Mouse (Mus musculus): ENCODE data around the gene Zcchc14. TPM values are rescaled to one million over a fixed set of nuclear protein-coding genes. Genes with fewer than 3 reads are reported as not detected.

Zcchc14 gene
- total RNA-seq, 2 experiments from 2014 or later, result 38.0 to 47.6 TPM

DNA sequence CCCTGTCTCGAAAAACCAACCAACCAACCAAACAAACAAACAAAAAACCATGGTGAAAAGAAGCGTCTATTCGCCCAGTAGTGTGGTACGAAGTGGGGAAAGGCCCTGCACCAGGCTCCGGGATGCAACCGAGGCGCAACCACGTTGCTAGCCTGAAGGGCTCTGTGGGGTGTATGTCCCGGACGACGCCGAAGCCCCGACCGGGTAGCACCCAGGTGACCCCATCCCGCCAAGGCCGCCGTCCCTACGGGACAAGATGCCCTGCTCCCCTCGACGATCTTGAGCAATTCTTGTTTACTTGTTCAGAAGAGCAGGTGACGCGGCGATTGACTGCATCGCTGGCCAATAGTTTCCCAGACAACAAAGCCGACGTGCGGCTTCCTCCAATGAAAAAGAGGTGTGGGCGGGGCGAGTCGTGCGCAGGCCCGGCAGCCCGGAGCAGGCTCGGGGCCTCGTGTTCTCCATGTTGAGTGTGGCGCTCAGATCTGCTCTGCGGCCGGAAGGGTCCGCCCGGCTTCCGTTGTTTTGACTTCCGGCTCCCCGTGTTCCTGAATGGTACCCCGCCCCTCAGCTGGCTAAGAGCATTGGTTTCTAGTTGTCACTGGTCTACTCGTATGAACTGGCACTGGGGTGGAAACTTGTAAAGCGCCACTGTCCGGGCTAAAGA, 67.4 kb downstream of the Zcchc14 start:
- peak; percentile 100 for DNase-seq

DNA sequence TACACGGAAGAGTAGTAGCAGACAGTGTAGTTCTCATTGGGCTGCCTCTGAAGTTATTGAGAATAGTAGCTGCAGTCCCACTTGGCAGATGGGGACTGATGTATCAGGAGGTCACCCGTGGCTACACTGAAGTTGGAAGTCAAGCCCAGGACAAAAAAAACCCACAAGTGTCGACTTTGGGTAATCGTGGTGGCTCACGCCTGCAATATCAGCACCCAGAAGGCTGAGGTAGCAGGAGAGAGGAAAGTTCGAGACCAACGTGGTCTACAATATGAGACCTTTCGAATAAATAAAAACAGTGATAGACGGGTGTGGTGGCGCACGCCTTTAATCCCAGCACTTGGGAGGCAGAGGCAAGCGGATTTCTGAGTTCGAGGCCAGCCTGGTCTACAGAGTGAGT, 68.0 kb downstream of the Zcchc14 start:
- no peak for DNase-seq

DNA sequence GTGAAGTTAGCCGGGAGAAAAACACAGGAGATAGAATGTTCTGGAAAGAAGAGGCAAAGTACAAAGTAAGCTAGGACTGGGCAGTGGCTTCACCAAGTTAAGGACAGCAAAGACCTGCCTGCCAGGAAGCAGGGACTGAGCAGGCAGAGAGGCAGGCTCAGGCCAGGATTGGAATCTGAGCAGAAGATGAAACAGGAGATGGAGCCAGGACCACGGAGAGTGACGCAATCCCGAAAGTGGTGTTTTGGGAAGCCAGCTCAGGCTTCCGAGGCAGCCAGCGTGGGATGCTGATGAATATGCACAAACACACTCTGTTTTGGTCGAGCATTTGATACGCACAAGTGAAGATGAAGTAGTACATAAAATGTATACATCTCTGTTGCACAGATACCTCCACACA, 69.0 kb downstream of the Zcchc14 start:
- DNase-seq, result no peak

DNA sequence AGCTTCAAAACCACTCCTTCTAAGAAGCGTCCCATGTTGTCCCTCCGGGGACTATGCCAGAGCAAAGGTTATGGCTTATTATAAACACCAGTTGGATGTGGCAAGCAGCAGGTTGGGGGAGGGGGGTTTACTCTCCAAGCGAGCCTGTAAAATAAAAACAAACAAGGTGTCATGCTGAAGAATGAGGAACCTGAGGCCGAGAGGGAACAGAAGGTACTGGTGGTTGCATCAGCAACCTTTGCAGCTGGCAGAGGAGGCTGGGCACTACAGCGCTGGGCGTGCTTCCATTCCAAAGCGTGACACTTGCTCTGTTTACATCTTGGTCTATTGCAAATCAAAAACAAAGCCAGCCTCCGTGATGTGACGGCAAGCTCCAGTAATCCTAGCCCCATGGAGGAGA, 72.2 kb downstream of the Zcchc14 start:
- no peak for DNase-seq

DNA sequence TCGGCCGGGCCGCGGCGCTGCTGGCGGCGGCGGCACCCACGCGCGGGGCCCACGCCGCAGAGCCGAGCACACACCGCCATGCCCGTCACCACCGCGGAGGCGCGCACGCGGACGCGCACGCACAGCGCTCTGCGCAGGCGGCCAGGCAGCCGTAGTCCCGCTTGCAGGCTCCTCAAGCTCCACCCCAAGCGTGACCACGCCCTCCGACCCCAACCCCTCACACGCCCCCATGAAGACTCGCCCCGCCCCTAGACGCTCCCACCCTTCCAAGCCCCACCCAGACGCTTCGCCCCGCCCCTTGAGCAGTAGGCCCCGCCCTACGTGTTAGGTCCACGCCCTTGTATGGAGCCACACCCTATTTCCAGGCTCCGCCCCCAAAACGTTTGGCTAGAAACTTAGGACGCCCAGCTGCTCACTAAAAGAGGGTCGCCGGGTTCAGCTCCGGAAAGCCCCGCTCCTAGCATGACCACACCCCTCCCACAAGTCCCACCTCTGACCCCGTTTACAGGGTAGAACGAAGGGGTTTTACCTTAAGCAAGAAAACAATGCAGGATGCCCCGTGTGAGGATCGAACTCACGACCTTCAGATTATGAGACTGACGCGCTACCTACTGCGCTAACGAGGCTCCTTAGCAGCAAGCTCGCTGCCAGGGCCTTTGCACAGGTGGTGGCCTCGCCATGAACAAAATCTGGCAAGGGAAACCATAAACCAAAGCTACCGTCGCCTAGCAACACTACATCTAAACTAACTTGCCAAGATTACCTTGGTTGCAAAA, 73.8 kb downstream of the Zcchc14 start, which contains the start of gene Fbxo31:
Gene Fbxo31, minus strand, starts transcription at position 131 of the 776 bp plus-strand sequence.
- DNase-seq, result peak; percentile 96

DNA sequence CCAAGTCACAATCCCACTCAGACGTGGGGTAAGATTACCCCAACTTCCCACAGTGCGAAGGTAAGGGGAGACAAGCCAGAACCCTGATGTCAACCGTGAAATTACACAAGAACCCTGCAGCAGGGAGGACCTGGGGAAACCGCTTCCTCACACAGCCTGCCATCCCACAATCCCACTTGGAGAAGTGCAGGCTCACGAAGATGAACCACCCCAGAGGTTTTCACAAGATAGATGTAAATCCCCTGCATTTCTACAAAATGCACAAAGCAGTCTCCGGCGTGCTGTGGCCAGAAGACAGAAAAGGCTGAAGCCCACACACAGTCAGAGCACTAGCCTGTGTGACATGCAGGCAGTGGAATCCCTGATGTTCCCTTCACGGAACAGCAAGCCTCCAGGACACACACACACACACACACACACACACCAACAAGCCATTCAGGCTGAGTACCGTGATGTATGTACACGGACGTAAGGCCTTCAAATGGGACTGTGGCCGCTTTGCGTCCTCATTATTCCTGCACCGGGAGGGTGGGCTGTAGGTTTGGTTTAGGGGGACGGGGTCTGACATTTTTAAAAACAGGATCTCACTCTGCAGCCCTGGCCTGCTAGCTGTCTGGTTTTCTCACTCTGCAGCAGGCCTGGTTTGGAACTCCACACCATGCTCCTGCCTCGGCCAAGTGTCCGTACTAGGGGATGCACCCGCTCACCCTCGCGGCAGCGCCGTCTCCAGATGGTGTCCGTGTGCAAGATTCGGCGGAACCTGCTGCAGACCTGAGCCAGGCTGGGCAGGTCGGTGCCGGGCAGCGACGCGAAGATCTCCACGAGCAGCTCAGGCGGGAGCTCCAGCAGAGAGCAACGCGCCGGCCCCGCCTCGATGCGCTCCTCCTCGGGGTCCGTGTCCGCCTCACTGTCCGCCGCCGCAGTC, 74.7 kb downstream of the Zcchc14 start:
- DNase-seq, result peak; percentile 31

DNA sequence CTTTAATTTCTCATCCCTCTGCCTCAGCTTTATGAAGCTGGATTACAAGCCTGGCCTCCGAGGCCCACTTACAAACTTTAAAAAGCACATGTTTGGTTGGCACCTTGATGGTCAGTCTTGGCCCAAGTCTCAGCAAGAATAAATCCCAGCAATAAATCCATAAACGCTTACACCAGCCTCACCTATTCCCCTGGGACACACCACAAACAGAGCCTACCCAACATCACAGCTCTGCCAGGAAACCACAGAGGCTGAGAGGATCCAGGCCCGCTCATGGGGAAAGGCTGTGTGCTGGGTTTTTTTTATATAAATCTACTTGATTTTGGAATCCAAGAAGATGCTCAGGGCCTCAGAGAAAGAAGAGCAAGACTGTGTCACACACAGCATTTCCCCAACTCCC, 77.0 kb downstream of the Zcchc14 start:
- DNase-seq, result no peak

DNA sequence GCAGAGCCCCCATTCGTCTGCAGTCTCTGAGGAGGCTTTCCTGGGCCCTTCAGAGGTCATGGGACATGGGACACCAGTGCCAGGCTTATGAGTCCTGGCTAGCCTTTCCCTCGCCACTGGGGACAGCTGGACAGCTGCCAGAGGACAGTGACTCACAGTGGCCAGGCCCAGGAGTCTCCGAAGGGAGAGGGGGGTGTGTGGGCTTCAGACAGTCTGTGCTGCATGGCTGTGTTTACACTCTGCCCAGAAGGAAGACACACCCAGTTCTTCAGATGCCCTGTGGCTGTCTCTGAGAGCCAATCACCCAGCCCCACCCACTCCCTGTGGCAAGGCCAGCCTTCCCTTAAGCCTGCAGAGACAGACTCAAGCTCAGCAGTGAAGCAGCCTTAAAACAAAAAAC, 79.4 kb downstream of the Zcchc14 start:
- peak; percentile 89 for DNase-seq

DNA sequence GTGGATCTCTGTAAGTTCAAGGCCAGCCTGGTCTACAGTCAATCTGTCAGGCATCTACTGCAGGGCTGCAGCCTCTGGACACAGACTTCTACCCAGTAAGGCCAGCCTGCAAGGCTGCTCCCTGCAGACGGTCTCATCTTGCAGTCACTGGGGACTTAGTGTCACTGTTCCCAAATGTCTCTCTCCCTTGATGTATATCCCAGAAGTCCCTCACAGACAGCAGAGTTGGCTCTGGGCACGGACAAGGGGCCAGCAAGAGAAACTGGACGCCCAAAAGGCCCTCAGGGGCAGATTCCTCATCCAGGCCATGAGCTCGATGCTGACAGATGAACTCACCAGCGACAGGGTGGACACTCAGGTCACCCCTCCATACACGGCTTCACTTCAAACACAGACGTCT, 80.6 kb downstream of the Zcchc14 start:
- DNase-seq, result no peak

DNA sequence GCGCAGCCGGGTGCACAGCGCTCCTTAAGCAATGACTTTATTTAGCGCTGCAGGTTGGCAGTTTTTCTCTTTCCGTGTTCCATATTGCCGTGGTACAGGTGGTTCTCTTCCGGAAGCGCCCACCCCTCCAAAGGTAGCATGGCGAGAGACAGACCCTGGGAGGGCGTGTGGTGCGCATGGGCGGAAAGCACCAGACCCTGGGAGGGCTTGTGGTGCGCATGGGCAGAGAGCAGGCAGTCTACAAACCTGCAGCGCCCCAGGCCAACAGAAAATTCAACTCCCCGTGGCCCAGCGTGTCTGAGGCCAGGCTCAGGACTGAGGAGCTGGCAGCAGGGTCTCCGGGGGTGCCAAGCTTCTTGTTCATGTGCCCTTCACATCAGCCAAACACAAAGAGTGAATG, 81.9 kb downstream of the Zcchc14 start:
- no peak for DNase-seq

DNA sequence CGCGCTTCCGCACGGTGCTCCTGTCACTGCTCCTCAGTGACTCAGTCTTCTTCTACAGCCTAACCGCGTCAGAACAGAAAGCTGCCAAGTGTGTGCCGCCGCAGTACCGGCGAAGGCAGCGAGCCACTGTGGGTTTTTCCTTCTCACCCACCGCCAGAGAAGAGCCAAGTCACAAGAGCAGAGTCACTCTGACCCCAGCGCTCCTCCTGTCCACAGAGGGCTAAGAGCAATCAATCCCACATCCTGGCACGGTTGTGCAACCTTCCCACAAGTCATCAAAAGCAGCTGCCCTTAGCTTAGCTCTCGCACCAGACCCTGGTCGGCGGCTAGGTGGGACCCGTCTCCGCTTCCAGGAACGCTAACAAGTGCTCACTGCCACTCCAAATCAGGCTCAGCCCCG, 82.4 kb downstream of the Zcchc14 start:
- peak; percentile 50 for DNase-seq

DNA sequence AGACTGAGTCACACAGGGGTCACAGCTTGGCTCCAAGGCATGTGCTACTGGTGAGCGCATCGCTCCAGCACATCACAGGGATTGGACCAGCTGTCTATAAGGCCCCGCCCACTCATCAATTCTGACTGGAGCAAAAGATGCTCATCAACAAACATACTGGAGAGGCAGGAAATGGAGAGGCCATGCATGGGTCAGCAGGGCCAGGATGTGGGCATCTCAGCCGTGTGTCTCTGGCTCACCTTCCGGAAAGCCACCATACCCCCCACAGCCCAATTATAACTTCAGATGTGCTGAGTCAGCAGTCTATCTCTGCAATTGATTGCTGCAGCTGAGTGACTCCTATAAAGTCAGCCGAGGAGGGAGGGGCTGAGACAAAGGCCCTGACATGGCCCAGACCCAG, 84.4 kb downstream of the Zcchc14 start:
- no peak for DNase-seq

DNA sequence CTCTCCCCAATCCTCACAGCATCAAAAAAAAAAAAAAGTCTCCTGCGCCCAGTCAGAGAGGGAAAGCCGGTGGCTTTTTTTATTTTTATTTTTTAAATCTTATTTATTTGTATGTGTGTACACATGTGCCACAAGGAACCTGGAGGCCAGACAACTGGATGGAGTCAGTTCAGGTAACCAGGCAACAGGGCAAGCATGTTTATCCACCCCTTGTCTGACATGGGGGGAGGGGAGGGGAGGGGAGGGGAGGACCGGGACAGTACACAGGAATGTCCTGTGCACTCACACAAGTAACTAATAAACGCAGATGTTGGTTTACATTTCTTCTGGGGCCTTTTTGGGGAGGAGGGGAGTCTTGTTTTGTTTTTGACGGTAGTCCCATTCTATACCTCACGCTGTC, 89.0 kb downstream of the Zcchc14 start:
- no peak for DNase-seq

DNA sequence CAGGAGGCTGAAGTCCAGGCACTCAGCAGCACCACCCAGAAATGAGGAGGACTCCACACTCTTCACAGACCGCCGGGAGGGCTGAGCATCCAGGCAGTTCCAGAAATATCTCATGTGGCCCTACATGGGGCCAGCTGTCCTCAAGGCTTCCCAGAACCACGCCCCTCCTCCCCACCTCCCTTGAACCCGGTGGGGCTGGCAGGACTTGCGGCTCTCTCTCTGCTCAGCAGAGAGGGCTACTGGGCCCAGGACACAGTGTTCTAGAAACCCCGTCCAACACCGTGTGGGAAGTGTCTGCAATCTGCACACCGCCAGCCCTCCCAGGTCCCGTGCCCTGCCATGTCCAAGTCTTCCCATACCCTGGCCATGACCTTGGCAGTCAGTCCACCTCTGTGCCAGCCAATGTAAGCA, 89.8 kb downstream of the Zcchc14 start:
- peak; percentile 61 for DNase-seq

DNA sequence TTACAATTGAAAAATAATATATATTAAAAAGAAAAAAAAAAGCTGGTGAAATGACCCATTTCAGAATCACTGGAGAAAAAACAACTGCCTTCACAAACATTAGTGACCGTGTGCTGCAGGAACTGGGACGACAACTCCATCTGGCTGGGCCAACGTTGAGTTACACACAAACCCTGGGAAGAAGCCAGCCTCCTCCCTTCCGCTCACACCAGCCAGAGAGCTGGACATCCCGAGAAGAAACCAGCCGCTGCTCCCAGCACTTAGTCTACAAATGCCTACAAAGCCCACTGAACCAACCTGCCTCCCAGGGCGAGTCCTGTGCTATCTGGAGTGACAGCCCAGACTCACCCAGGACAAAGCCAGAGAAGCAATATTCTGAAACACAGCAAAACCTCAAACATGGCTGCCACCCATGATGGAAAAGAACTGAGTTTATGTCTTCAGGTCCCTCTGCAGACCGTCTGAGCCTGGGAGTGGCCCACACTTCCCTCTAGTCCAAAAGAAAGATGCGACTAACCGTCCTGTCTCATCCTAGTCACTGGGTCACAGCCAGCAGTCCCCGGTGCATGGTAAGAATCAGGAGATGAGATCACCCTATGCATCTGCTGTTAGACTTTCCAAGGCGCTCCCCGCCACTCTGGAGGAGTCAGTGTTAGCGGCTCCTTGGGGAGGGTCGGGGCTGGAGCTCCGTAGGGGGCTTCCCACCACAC, 90.9 kb downstream of the Zcchc14 start:
- DNase-seq, result peak; percentile 51

DNA sequence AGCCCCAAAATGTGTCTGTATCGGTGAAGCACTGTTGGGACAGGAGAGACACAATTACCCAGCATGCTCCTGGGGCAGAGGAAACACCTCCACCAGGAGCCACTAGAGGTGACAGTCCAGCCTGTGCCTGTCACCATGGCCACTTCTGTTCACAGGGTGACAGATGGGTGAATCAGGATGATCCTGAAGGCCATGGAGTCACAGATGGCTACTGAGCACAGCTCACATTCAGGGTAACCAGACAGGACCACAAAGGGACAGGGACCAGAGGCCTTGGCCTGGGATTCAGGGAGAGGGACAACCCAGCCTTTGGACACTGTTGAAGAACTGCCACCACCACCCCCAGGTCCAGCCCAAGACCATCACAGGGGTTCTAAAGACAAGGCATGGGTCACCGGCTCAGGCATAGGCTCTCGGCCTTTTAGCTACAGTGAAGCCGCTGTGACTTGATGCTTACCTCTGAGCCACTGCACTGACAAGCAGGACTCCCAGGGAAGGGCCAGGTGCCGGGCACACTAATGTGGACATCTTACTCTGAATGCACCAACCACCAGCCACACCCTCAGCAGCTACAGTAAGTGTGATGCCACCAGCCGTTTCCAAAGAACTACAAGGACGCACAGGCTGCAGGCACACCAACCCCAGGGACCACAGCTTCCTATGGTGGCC, 92.1 kb downstream of the Zcchc14 start:
- no peak for DNase-seq

DNA sequence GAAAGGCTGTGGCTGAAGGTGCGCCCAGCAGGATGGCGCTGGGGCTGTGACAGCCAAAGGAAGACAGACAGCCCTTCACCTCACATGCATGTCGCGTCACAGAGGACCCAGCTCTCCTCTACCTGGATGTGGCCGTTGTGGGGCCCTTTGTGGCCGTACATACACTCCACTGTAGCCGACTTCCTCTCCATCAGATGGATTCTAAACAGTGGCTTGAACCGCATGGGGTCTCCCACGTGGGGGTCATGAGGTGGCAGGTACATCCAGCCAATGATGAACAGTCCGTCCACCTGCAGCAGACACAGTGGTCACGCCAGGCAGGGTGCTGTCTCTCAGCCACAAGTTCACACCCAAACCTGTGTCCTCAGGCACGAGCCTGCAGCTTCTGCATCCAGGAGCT, 92.9 kb downstream of the Zcchc14 start:
- no peak for DNase-seq

DNA sequence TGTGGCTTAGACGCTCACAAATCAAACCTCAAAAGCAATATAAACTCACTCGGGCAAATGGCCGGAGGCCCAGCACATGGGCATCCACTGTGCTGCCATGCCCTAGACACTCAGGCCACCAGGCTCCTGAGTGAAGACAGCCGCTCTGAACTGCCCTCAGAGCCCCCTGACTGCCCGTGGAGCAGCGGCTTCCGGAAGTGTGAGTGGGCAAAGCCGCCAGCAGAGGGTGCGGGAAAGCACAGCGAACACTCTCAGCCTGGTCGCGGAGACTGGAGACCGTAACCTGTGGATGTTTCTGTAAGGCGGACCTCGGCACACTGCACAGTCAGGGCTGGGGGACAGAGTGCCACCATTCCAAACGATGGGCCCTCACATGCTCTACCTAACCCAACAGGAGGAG, 94.2 kb downstream of the Zcchc14 start:
- no peak for DNase-seq

DNA sequence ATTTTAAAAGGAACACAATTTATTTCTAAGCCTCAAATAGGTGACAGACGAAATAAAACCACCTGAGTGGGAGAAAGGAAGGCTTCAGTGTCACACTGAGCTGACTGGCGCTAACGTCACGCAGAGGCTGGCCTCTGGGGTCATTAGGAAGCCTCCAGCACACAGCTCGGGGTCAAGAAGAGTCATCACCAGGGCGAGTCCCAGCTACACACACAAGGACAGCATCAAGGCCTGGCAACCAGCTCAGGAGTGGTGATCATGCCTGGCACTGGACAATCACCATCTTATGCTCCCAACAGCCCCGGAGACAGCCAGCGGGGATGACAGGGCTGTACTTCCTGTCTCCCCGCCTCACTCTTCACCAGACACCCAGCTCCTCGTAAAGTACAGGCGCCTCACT, 95.0 kb downstream of the Zcchc14 start:
- DNase-seq, result no peak

DNA sequence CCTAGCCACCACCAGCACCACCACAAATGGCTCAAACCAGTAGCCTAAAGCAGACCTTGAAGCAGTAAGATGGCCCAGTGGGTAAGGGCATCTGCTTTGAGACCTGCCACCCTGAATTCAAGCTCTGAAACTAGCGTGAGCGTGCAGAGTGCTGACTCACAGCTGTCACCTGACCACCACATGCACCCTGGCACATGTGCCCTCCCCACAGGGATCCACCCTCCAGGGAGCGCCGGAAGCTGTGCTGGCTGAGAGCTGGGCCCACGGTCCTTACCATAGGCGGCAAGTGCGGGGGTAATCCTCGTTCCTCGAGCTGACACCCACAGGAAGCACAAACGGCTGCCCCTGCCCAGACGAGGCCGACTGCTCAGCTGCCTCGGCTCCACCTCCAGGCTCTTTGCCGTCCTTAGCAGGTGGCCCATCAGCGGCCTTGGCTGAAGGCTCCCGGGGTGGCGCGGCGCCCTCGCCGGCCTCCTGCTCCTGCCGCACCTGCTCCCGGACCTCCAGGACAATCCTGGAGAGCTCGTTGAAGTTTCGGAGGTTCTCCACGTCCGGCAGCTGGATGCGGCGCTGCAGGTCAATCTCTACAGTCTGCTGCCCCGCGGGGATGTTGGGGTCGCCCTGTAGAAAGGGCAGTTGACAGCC, 98.7 kb downstream of the Zcchc14 start:
- no peak for DNase-seq

DNA sequence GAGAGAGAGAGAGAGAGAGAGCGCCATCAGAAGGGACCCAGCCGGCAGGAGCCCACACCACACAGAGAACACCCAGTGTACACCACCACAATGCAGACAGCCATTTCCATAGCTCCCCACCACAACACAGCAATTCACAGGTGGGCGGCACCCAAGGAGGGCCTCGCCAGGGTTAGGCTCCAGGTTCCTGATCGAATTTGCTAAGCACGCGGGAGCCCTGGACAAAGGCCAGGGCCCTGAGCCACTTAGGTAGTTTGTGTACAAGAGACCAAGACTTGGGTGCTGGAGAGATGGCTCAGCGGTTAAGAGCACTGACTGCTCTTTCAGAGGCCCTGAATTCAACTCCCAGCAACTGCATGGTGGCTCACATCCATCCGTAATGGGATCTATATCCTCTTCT, 100.2 kb downstream of the Zcchc14 start:
- DNase-seq, result no peak

Data from adrenal gland, postnatal 10 days (tissue).